Mouse (Mus musculus) heart, adult 2 months (tissue): Measurements from ENCODE around the gene Ptgdr.
"Not testable (repeated sequence)": the region's sequence is repeated elsewhere in the genome, so short reads cannot be mapped to it uniquely, and the experiment has no call there.

Experiments used
- CTCF ChIP-seq: fragments of 200-600 bp; IDR thresholded peaks from 2 replicates; pipeline ENCODE4 v1.8.1; 2022; ENCODE audit warnings: antibody characterized with exemption, mild to moderate bottlenecking, moderate library complexity
- POLR2A ChIP-seq: fragments of 200-500 bp; IDR thresholded peaks from 2 replicates; pipeline ENCODE4 v1.6.1; 2011; ENCODE audit warnings: mild to moderate bottlenecking, low read depth, low read length, control low read depth; ENCODE audit not compliant: insufficient read depth

DNA sequence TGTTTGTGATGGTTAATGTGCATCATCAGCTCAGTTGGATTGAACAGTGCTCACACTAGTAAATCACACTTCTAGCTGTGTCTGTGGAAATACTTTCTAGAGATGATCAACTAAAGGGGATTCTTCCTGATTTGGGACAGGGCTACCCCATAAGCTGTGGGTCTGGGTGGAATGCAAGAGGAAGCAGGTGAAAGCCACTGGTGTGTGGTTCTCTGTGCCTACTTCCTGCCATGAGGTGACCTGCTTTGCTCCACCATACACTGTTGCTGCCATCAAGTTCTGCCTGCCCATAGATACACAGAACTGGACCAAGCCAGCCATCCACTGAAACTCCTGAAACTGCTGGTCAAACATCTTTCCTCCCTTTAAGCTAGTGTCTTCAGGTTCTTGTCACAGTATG lies 46.0 kb downstream of the Ptgdr start:
- not testable (repeated sequence) for TF ChIP-seq POLR2A, CTCF
